Mouse (Mus musculus): Measurements from ENCODE around the gene Armc3. TPM values are rescaled to one million over a fixed set of nuclear protein-coding genes. Genes with fewer than 3 reads are reported as not detected.

Armc3 gene
- total and polyA plus RNA-seq, 3 experiments, result 0.06 TPM; not detected in 2

DNA sequence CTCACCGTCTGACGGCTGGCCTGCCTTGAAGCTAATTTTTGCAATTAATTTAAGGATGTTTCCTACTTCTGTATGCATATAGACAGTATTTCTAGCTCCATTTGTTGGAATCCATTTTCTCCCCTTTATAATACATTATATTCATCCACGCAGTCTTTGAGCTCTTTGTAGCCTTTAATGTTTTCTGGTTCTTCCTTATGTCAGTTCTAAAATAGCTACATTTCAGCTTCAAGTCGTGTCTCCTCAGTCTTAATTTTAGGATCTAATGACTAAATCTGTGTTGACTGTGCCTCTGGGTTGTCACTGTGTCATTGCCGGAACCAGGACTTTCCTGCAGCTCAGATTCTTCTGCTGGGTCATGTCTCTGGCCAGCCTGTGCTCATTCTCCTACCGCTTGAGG, 61.3 kb downstream of the Armc3 start:
- Histone ChIP-seq H3K4me3 (no peak overlapping the region), H3K27ac (no peak overlapping the region), H3K9ac (ENCODE audit: low read depth, low read length) (no peak overlapping the region), H3K36me3 (ENCODE audit: control insufficient read depth, insufficient read depth, low read length) (no peaks in the 10 kb centered on the region), H3K4me1 (ENCODE audit: control insufficient read depth, insufficient read depth, low read length) (no peaks in the 10 kb centered on the region), H3K79me2 (replicated peaks; ENCODE audit: control insufficient read depth, insufficient read depth, low read length) (no peaks in the 10 kb centered on the region), H3K27me3 (ENCODE audit: control insufficient read depth, insufficient read depth, low read length) (no peaks in the 10 kb centered on the region)
- no peak for TF ChIP-seq CTCF (IDR thresholded peaks at IDR 0.05)
- TF ChIP-seq POLR2A (IDR thresholded peaks at IDR 0.05; ENCODE audit: insufficient read depth, low read depth, low read length), result no peak
- no peak for TF ChIP-seq EP300 (IDR thresholded peaks at IDR 0.05; ENCODE audit: insufficient read depth, low read depth, low read length)
- intact Hi-C loops (cut with DNase I), result no loop called here
- no peak for DNase-seq
- WGBS, result 83% methylated on average over 6 of the region's 6 CpGs

DNA sequence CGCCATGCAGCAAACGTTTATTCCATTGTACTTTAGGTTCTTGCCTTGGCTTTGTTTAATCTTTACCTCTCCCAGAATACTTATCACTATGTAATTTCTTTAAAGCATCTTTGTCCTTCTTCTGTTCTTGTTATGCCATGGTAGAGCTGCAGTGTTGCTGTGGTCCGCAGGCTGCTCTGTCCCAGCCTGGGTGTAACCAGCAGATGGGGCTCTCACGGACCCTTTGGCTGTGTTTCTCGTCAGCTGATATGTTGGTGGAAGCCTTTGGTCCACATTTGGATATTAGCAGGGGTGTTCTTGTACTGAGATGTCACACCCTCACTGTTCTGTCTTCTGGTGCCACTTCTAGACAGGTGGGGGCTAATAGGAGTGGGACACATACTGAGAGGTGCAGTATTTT, 64.3 kb downstream of the Armc3 start:
- WGBS, result 52% methylated on average over 5 of the region's 5 CpGs
- Histone ChIP-seq H3K9ac (ENCODE audit: low read depth, low read length) (no peak overlapping the region), H3K4me1 (ENCODE audit: control insufficient read depth, insufficient read depth, low read length) (no peaks in the 10 kb centered on the region), H3K79me2 (replicated peaks; ENCODE audit: control insufficient read depth, insufficient read depth, low read length) (no peaks in the 10 kb centered on the region), H3K27me3 (ENCODE audit: control insufficient read depth, insufficient read depth, low read length) (no peaks in the 10 kb centered on the region), H3K4me3 (no peak overlapping the region), H3K27ac (no peak overlapping the region), H3K36me3 (ENCODE audit: control insufficient read depth, insufficient read depth, low read length) (no peaks in the 10 kb centered on the region)
- DNase-seq, result no peak
- TF ChIP-seq CTCF (IDR thresholded peaks at IDR 0.05), result peak; percentile 28
- TF ChIP-seq POLR2A (IDR thresholded peaks at IDR 0.05; ENCODE audit: insufficient read depth, low read depth, low read length), result no peak
- intact Hi-C loops (cut with DNase I), result no loop called here

DNA sequence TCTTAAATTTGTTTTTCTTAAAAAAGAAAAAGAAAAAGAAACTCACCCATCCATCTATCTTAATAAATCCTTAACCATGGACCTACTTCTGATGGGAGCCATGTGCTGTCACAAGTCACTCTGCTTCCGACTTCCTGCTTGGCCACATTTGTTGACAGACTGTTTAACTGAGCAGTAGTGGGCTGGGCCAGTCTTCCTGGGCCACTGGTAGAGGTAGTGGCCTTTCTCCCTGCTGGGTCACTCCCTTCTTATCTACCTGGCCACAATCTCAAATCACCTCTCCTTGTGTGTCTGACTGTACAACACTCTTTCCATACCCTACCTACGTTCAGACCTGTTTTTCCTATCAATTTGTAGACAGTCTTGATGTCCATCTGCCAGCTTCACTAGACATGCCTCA, 66.7 kb downstream of the Armc3 start:
- WGBS, result 76% methylated on average over 2 of the region's 2 CpGs
- no peaks in the 10 kb centered on the region for H3K27me3 ChIP-seq (ENCODE audit: control insufficient read depth, insufficient read depth, low read length)
- no peak overlapping the region for H3K9ac ChIP-seq (ENCODE audit: low read depth, low read length)
- H3K27ac ChIP-seq, result no peak overlapping the region
- intact Hi-C loops (cut with DNase I), result no loop called here
- no peaks in the 10 kb centered on the region for H3K4me1 ChIP-seq (ENCODE audit: control insufficient read depth, insufficient read depth, low read length)
- no peak for TF ChIP-seq POLR2A (IDR thresholded peaks at IDR 0.05; ENCODE audit: insufficient read depth, low read depth, low read length)
- no peak for TF ChIP-seq CTCF (IDR thresholded peaks at IDR 0.05)
- TF ChIP-seq EP300 (IDR thresholded peaks at IDR 0.05; ENCODE audit: insufficient read depth, low read depth, low read length), result no peak
- no peaks in the 10 kb centered on the region for H3K79me2 ChIP-seq (replicated peaks; ENCODE audit: control insufficient read depth, insufficient read depth, low read length)
- DNase-seq, result no peak
- no peak overlapping the region for H3K4me3 ChIP-seq
- H3K36me3 ChIP-seq (ENCODE audit: control insufficient read depth, insufficient read depth, low read length), result no peaks in the 10 kb centered on the region

DNA sequence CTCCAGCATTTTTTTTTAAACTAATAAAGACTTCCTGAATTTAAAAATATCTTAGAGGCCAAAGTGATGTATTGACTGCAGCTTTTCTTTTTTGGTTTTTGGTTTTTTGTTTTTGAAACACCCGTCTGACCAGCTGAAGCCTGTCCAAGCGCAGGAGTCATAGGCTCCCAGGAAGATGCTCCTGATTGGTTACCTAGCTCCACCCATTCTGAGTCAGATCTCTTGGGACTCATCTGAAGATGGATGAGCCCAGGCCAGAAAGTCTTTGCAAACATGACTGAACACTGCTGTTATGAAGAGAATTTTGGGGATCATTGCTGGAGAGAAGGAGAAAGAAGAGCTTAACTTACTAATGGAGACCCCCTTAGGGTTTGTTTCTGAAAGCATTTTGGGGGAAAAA, 68.3 kb downstream of the Armc3 start:
- no peak overlapping the region for H3K4me3 ChIP-seq

DNA sequence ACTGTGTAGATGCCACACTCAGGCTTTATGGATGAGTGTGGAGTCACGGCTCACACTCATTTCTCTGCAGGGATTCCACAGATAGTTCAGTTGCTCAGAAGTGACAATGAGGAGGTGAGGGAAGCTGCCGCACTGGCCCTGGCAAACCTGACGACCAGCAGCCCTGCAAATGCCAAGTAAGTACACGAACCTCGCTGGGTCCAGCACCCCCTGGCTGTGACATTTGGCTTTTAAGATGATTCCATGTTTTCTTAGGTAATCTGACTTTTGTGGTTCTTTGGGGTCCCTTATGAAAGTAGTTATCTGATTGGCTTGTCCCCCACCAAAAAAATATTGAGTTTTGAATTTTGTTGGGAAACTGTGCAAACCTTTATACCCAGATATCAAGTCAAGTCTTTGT, 70.9 kb downstream of the Armc3 start:
- no peaks in the 10 kb centered on the region for H3K79me2 ChIP-seq (replicated peaks; ENCODE audit: control insufficient read depth, insufficient read depth, low read length)
- no peaks in the 10 kb centered on the region for H3K27me3 ChIP-seq (ENCODE audit: control insufficient read depth, insufficient read depth, low read length)
- 42% methylated on average over 5 of the region's 5 CpGs for WGBS
- no peak overlapping the region for H3K27ac ChIP-seq
- H3K9ac ChIP-seq (ENCODE audit: low read depth, low read length), result no peak overlapping the region
- H3K4me3 ChIP-seq, result no peak overlapping the region
- intact Hi-C loops (cut with DNase I), result loop anchor here (10.0 kb wide), 4 partner anchors 505 to 915 kb away; partner anchors contain the start of gene Spag6
- no peaks in the 10 kb centered on the region for H3K36me3 ChIP-seq (ENCODE audit: control insufficient read depth, insufficient read depth, low read length)
- no peaks in the 10 kb centered on the region for H3K4me1 ChIP-seq (ENCODE audit: control insufficient read depth, insufficient read depth, low read length)
- TF ChIP-seq EP300 (IDR thresholded peaks at IDR 0.05; ENCODE audit: insufficient read depth, low read depth, low read length), result no peak
- peak; percentile 39 for TF ChIP-seq CTCF (IDR thresholded peaks at IDR 0.05)
- no peak for DNase-seq

More for the DNA sequence above, 68.3 kb downstream of the Armc3 start:
- WGBS, result 54% methylated on average over 2 of the region's 2 CpGs
- TF ChIP-seq POLR2A (IDR thresholded peaks at IDR 0.05; ENCODE audit: insufficient read depth, low read depth, low read length) (no peak), EP300 (IDR thresholded peaks at IDR 0.05; ENCODE audit: insufficient read depth, low read depth, low read length) (no peak)
- H3K79me2 ChIP-seq (replicated peaks; ENCODE audit: control insufficient read depth, insufficient read depth, low read length), result no peaks in the 10 kb centered on the region
- H3K9ac ChIP-seq (ENCODE audit: low read depth, low read length), result no peak overlapping the region
- intact Hi-C loops (cut with DNase I), result no loop called here
- no peaks in the 10 kb centered on the region for H3K27me3 ChIP-seq (ENCODE audit: control insufficient read depth, insufficient read depth, low read length)
- no peak for DNase-seq
- H3K27ac ChIP-seq, result no peak overlapping the region
- H3K36me3 ChIP-seq (ENCODE audit: control insufficient read depth, insufficient read depth, low read length), result no peaks in the 10 kb centered on the region
- H3K4me1 ChIP-seq (ENCODE audit: control insufficient read depth, insufficient read depth, low read length), result no peaks in the 10 kb centered on the region

DNA sequence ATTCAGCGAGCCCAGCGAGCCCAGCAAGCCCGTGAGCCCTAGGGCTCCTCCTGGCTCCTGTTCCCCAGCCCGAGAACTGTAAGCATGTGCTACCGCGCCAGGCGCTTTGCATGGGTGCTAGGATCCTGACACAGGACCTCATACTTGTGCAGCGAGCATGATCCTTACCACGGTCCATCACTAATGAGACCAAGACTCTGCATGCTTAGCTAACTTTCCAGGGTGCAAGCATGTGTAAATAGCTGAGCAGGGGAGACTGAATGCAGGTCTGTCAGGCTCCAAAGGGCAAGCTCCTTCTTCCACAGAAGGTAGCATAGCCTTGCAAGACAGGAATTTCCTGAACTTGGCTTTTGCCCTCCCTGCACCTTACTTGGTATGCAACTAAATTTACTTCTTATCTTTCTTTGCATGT, 71.6 kb downstream of the Armc3 start:
- 60% methylated on average over 9 of the region's 9 CpGs for WGBS
- intact Hi-C loops (cut with DNase I), result loop anchor here (10.0 kb wide), 4 partner anchors 506 to 916 kb away; partner anchors contain the start of gene Spag6
- no peaks in the 10 kb centered on the region for H3K36me3 ChIP-seq (ENCODE audit: control insufficient read depth, insufficient read depth, low read length)
- no peak for DNase-seq
- H3K27ac ChIP-seq, result no peak overlapping the region
- no peaks in the 10 kb centered on the region for H3K79me2 ChIP-seq (replicated peaks; ENCODE audit: control insufficient read depth, insufficient read depth, low read length)
- TF ChIP-seq EP300 (IDR thresholded peaks at IDR 0.05; ENCODE audit: insufficient read depth, low read depth, low read length) (no peak), POLR2A (IDR thresholded peaks at IDR 0.05; ENCODE audit: insufficient read depth, low read depth, low read length) (no peak), CTCF (IDR thresholded peaks at IDR 0.05) (no peak)
- H3K4me1 ChIP-seq (ENCODE audit: control insufficient read depth, insufficient read depth, low read length), result no peaks in the 10 kb centered on the region
- H3K9ac ChIP-seq (ENCODE audit: low read depth, low read length), result no peak overlapping the region
- no peak overlapping the region for H3K4me3 ChIP-seq
- H3K27me3 ChIP-seq (ENCODE audit: control insufficient read depth, insufficient read depth, low read length), result no peaks in the 10 kb centered on the region

All from heart, adult 2 months (tissue).